Mouse (Mus musculus) megakaryocyte, adult 5-6 weeks (primary cell): ENCODE measurements at regions not wholly inside any gene's neighbourhood (a gene's known extent, or its start where the extent isn't known, plus 50 kb on each side); places are given as distances from the start of the nearest gene placed in this dataset.

Source experiments
- ATAC-seq: 2 replicates; pipeline ENCODE4 v1.8.0; 2016; ENCODE audit warnings: mild to moderate bottlenecking, inconsistent platforms; ENCODE audit not compliant: poor library complexity, severe bottlenecking

DNA sequence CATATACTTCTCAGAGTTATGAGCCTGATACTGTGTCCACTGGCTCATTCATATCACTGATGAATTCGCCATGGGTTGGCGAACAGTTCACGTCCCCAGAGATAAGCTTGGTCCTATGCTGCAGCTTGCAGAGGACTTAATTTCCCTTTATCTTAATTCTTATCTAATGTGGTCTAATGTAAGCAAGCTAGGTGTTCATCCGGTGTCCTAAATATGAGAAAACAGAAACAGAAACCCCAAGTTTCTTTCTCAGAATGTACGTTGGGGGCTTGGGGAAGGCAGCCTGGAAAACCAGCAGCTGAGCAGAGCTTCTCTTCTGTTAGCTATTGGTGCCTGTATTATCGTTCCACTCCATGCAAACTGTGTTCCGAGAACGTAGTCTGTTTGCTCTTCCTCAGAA lies 170.1 kb downstream of the 1700064H15Rik start:
- ATAC-seq: no peak

DNA sequence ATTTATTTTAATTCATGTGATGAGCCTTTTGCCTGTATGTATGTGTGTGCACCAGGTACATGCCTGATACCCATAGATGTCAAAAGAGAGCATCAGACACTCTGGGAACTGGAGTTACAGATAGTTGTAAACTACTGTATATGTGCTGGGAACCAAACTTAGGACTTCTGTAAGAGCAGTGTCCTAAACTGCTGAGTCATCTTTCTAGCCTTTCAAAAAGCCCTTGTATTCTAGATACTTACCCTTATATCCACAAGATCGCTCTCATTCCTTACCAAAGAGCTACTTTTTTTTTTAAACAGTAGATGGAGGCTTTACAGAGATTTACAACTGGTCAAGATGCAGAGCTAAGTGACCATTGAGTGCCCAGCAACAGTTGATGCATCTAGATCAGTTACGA lies 171.0 kb downstream of the 1700064H15Rik start:
- no peak for ATAC-seq

DNA sequence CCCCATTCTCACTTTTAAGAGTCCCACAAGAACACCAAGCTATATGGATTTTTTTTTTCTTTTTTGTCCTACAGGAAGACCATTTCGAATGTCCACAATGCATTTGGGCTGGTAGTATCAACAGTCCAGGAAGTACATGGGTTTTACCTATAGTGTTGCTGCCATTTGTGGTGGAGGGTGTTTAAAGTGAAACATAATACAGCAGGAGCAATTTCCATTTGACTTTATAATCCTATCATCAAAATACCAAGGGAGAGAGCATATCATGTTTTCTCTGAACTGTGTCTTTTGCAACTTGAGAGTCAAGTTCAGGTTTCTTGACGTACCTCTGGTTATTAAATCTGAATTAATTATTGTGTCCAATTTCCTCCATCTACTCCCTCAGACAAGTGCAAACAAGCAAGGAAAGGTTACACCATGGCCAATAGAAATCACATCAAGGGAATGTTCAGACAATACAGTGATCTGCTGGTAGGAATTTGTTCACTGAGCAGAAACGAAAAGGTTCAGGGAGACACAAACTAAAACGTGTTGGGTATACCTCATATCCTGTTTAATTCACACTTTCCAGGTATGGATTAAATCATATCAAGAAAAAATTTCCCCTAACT lies 172.5 kb downstream of the 1700064H15Rik start:
- ATAC-seq: no peak

DNA sequence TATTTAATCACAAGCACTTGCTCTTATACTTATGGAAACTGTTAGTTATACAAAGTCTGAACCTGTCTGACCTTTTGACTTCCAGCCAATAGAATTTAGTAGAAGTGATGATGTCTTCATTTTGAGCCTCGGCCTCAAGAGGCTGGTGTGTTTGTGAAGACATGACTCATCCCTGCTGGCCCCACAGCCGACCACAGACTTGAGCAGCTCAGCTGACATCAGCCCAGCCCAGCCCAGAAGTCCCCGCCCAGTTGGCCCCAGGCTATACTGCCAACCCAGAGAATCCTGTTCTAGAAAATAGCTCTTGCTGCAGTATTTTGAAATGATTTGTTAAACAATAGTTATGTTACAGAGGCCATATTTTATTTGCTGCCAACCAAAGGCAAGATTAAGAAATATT lies 177.5 kb downstream of the 1700064H15Rik start:
- ATAC-seq: peak; percentile 99

DNA sequence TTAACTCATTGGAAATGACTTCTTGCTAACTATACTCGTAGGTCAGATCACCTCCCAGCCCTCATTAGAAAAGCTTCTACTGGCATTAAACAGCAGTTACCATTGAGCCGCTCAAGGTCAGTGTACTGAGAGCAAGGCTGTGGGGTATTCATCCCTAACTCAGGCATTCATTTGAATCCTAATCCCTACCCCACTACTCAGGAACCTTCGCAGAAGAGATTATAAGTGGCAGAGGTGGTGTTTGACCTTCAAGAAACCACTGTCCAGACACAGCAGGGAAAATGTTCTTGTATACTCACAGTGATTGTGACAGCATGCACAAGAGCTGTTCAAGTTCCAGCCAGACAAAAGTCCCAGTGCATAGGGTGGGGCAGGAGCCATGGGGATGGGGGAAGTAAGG lies 179.5 kb downstream of the 1700064H15Rik start:
- no peak for ATAC-seq

DNA sequence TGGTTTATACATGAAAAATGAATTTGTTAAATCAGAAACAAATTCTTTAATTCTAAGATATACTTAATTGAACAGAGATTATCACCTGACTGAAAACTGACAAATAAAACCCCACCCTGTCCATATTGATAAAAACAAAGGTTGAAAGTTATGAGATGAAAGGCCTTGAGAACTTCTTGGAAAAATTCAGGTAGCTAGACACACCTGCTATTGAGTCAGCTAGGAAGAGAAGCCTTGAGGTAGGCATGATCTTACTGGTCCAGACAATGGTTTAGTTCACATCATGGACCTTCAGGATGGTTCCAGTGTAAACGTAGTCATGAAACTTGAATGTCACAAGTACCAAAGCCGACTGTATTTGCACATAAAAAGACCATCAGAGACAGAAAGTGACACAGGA lies 180.3 kb downstream of the 1700064H15Rik start:
- ATAC-seq: no peak

DNA sequence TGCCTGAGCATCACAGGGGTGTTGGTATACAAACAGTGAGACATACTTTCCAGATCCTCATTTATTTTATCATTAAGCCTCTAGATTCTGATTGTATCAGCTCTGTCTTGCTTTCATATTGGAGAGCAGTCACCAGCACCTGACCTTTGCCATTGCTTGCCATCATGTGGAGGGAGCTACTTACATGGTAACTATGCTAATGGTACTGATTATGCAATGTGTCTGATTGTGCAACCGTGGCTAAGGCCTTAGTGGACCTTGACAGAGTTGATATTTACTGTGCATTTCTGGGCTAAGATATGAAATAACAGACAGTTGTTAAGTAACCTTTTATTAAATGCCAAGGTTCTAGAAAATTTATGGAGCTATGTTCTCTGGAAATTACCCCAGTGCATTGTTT lies 180.7 kb downstream of the 1700064H15Rik start:
- ATAC-seq: peak; percentile 68; the same call in 1 of the 2 replicates

DNA sequence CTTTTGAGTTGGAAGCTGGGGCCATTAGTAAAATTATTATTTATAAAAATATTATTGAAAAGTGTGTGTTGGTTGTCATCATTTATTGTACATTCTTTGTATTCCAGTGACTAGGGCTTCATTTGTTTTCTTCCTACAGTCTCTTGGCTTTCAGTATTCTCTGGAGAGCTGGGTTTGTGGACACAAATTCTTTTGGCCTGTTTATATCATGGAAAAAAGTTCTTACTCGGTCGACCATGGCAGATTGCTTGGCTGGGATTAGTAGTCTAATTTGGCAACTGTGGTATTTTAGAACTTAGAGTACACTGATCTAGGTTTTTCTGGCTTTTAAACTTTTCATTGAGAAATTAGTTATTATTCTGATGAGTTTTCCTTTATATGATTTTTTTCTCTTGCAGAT lies 183.6 kb downstream of the 1700064H15Rik start:
- ATAC-seq: no peak

DNA sequence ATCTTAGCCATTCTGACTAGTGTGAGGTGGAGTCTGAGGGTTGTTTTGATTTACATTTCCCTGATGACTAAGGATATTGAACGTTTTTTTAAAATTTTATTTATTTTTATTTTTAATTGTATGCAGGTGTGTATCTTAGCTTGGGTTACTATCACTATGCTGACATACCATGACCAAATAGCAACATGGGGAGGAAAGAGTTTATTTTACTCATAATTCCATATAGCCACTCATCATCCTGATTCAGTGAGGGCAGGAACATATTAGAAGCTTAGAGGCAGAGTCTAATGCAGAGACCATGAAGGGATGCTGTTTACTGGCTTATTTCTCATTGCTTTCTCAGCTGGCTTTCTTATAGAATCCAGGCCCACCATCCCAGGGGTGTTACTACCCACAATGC lies 186.7 kb downstream of the 1700064H15Rik start:
- no peak for ATAC-seq

DNA sequence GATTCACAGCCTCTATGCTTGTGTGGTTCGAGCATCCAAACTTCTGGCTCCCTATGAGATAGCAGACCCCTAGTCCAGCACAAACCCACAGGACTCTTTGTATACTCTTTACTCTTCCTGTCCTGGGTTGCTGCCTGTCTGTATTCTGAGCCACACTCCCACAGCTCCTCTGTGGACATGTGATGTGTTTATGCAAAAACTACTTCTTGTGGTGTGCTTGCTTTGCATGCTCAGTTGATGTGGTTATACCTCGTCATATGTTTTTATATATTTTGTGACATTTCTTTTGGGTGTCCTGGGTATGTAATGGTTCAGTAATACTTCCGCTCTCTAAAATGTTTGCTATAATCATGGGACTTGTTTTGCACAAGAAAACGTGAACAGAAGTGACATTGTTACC lies 198.3 kb downstream of the 1700064H15Rik start:
- ATAC-seq: peak; percentile 75

DNA sequence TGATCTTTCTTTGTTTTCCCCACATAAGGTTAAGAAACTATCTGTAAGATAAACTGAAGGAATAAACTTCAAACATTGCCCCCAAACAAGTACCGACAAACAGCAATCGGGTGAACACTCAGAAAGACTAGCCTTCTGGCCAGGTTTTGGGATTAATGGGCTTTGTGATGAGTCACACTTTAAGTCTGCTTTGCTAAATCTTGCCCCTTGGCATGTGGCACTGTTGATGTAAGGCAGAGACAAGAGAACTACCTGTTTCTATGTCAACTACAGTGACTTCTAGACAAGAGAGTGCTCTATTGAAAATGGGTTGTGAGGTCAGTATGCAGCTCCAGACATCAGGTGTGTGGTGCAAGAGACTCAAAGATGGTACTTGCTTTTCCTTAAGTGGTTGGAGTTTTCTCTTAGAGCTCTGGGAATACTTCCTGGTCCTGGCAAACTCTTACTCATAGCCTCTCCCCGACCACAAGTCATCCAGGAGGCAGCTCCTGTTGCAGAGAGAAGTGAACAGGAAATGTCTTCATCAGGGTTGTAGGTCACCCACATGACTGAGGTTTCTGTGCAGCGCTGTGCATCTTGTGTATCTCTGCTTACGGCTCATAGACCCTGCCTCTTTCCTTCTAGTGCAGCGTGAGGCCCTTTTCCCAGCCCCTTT lies 198.9 kb downstream of the 1700064H15Rik start:
- peak; percentile 70 for ATAC-seq

DNA sequence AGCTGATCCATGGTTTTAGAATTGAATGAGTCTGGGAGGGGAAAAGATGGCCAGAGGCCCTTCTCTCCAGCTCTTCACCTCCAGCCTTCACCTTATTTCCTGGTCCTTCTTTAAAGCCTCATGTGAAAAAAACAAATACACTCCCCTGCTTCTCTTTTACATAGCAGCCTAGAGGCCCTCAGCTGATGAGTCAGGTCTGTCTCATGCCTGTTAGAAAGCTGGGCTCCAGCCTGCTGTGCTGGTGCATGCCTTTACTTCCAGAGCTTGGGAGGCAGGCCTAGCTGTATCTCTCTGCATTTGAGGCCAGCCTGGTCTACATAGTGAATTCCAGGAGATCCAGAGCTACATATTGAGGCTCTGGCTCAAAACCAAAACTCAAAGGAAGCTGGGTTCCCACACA lies 199.5 kb downstream of the 1700064H15Rik start:
- ATAC-seq: no peak; the same call in 1 of the 2 replicates

DNA sequence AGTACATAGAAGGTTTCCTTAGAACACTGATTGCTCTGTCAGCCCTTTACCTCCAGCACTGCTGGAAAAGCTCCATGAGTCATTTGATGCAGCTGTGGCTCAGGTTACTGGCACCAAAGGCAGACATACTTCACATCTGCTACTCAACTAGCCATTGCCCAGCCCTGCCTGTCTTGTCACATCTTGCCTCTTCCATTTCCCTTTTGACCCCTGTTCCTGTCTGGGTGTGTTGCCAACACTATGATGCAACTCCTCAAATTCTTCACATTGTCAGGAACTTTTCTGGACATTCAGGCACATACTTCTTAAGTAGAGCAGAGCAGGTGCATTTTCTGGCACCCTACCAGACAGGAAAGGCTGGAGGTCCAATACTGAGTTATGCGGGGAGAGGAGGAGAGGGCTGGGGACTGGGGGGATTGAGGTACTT lies 202.3 kb downstream of the 1700064H15Rik start:
- no peak for ATAC-seq

DNA sequence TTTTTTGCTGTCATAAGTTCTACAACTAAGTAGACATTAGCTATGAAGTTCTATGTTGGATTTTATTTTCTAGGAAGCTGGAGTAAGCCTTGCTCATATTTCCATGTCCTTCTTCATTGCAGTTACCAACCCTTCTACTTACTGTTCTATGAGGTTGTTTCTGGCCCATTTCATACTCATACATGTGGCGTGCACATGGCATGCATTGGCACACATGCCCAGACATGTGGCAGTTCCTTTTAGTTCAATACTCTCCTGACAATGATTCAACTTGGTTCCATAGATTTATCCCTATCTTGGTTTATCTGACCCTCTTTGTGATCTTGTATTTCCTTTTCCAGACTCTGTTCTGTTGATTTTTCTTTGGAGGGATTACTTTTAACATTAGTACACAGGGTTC lies 203.2 kb downstream of the 1700064H15Rik start:
- no peak for ATAC-seq

DNA sequence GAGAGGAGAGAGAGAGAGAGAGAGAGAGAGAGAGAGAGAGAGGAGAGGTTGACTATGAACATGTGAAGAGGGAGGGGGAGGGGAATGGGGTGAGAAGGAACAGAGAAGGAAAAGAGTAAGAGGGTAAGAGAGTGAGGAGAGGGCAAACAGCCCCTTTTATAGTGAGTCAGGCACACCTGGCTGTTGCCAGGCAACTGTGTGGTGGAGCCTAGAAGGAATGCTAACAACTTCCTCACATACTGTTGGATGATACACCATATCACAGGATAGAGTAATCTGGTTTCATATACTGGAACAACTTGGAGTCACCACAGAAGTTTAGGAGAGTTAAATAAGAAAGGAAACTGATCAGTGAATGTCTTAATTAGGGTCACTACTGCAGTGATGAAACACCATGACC lies 204.1 kb downstream of the 1700064H15Rik start:
- ATAC-seq: no peak

DNA sequence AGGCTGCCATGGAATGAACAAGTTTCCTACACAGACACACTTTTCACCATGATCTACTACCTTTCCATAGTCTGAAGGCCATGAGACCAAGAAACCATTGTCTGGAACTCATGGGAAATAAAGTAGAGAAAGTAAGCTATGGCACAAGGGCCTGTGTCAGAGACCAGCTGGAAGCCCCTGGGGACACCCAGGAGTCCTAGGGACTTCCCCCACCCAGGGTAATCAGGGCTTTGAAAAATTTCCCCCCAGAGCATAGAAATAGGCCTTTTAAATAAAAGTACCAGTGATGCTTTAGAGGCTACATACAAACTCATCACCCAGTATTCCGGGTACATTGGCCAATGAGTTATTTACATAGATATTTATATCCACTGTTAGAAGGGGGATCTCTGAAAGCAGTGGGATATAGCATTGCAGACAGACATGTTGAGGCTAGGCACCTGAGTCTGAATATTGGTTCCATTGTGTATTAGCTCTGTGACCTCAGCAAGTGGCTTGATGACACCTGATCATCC lies 207.0 kb downstream of the 1700064H15Rik start:
- no peak for ATAC-seq

DNA sequence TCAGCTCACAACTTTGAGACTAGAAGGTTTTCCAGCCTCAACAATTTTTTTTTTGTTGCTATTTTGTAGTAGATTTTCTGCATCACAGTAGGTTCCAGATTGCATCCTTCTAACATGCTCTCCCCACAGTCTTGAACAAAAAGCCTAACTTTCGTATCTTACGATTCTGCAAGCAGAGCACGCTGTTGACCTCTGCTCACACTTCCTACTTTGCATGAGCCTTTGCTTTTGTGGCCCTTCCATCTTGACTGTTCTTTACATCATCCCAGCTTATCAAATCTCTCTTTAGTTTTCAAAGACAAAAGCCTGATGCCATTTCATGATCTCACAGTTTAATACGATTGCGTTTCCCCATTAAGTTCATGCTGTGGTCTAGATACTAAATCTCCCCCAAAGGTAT lies 207.6 kb downstream of the 1700064H15Rik start:
- no peak for ATAC-seq

DNA sequence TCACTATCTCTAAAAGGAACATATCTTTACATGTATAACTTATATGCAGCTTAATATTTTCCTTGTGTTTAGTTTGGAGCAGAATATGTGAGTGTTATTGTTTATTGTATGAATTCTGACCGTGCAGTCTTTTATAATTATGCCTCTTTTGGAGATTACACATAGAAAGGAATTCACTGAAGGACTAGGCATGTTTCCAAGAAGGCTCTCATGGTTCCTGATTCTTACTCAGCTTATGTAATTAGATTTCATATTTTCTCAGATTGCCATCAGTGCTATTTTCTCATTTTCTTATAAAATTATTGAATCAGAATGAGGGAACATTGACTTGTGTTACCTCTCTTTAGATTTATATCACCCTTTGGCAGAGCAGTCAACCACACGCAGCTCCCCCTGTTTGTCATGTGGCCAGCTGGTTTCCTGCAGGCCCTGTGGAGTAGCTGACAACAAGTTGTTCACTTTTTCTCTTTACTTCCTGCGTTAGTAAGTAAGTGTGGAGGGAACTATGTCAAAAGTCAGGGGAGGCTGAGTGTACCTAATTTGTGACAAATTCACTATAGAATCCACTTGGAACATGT lies 217.4 kb downstream of the 1700064H15Rik start:
- peak; percentile 66 for ATAC-seq

DNA sequence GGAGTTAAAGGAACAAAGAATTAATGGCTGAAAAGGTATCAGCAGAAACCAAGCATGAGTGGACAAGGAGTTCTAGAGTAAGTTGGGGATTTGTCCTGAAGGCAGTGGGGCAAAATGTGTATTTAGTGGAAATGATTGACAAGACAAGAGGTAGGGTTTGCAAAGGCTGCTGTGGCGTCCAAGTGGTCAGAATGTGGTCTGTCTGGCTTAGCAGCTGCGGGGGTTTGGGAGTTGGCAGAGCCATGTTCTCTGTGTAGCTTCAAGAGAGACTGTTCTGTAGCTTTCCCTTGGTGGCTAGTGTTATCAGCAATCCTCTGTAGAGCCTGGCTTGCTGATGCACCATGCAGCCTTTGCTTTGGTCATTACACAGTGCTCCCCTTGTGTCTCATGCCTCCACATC lies 220.2 kb downstream of the 1700064H15Rik start:
- ATAC-seq: no peak

DNA sequence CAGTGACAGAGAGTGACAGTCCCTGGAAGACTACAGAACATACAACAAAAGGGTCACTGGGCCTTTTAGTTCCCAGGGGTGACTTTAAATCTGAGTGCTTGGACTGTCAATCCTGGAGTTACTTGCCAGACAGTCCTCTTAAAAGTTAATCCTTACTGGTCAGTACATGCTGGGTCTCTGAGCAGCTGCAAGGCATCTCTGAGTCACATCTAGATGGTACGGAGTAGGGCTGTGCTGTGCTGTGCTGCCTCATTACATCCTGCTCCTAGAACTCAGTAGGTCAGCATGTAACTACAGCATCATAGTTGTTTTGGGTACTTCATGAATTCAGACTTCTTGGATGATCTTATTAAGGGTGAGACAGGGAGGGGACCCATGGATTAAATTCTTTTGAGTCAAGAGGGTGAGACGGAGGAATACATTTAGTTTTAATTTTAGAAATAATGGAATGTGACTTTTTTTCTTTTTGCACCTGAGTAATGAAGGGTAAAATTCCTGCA lies 220.8 kb downstream of the 1700064H15Rik start:
- no peak for ATAC-seq

DNA sequence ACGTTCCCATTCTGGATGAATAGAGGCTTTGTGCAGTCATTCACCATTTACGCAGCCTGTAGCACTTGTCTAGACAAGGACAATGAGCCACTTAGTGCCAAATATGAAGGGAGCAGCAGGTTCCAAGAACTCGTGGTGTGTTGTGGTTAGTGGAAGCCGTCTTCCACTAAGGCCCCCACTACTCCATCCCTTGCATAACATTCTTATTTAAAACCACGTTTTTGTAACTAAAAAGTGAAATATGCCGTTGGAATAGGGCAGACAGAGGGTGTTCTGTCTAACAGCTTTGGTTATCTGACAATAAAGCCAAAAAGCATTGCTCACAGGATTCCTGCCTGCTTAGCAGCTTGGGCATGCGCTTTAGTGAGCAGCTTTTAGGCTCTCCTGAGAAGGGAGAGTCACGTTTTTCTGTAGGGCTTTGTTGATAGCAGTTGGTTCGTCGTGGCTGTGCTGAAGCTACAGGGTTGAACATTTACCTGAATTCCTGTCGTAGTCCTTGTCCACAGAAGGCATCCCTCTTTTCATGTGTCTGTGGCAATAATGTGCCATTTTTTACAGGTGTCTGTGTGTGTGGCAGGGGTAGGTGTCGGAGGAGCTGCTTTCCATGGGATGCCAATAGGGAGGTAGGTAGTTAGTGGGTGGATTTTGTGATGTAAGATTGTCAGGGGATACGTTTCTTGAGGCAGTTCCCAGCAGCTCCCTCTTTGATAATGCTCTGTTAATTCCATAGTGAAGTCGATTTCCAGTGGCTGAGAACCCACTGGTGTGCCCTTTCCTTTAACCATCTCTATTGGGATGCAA lies 221.9 kb downstream of the 1700064H15Rik start:
- ATAC-seq: no peak
